Mouse (Mus musculus) lung, adult 2 months (tissue): ENCODE measurements at regions not wholly inside any gene's neighbourhood (a gene's known extent, or its start where the extent isn't known, plus 50 kb on each side); places are given as distances from the start of the nearest gene placed in this dataset.

Experiments used
- CTCF ChIP-seq: fragments of 200-500 bp; IDR thresholded peaks from 2 replicates; pipeline ENCODE4 v1.5.1; 2011; ENCODE audit warnings: mild to moderate bottlenecking, low read length, control low read depth; ENCODE audit not compliant: insufficient read depth
- POLR2A ChIP-seq: fragments of 200-500 bp; IDR thresholded peaks from 2 replicates; pipeline ENCODE4 v1.6.1; 2011; ENCODE audit warnings: low read depth, mild to moderate bottlenecking, control low read depth, low read length, borderline replicate concordance; ENCODE audit errors: extremely low read depth

DNA sequence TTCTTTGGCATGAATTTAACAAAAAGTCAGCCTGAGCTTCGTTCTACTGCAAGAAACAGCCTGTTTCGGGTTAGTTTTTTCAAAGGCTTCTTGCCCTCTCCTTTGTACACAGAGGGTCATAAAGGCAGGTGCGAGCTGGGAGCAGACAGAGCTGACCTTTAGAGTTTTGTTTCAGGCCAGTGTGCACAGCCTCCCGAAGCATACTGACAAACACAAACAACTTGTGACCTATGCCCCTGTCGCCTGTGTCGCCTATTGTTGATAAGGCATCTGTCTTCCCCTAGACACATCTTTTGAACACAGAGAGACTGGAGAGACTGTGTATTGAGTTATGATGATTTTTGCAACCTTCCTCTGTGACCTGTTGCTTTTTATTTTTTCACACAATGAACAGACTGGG, 216.2 kb downstream of the Foxa2 start:
- TF ChIP-seq POLR2A, result no peak
- no peak for TF ChIP-seq CTCF
